Mouse (Mus musculus): Measurements from ENCODE around the gene Tradd.
"Not testable (repeated sequence)": the region's sequence is repeated elsewhere in the genome, so short reads cannot be mapped to it uniquely, and the experiment has no call there.

Gene Tradd

DNA sequence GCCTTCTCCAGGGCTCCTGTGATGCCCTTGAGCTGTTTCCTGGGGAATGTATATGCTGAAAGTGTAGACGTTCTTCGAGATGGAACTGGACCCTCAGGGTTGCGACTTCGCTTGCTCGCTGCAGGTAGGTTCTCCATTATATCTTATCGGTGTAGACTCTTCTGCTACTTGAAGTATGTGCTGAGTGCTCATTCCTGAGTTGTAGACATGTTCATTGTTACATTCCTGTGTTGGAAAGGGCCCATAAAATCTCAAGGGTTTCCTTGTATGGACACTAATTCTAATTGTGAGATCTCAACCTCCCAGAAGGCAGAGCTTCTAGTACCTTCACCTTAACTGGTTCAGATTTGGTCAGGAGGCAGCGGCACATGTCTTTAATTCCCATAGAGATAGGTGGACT is 23.4 kb downstream of the Tradd start:
- DNase-seq (ENCODE audit: low read depth), result no peak

- no peak for DNase-seq (ENCODE audit: low read depth)
Measured at GRCm38 (mm10) chr8:105237442-105238142, 26.8 kb downstream of the Tradd start.

DNA sequence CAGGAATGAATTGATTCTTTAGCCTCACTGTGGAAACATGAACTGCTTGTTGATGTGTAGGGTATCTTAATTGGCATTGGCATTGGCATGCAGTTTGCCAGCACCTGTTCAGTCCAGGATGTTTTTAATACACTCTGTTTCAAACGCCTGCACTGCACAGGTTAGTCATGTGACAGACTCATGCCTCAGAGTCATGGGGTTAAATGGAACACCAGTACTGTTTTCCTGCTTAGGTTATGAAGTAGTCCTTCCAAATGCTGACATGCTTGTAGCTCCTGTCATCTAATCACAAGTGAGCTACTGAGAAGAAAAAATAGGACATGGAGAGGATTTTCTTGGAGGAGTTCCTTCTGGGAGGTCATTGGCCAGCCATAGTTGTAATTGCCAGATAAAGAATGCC is 29.2 kb downstream of the Tradd start:
- no peak for DNase-seq (ENCODE audit: low read depth)

- no peak for DNase-seq (ENCODE audit: low read depth)
Measured at GRCm38 (mm10) chr8:105233126-105233935, 31.1 kb downstream of the Tradd start.

DNA sequence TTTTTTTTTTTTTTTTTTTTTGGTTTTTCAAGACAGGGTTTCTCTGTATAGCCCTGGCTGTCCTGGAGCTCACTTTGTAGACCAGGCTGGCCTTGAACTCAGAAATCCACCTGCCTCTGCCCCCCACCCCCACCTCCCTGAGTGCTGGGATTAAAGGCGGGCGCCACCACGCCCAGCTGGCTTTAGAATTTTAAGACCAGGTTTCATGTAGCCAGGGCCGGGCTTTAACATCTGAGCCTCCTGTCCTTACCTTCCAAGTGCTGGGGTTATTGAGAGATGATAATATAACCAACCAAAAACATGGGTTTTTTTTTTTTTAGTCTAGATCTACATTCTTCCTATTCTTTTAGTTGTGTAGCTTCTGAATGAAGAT is 32.1 kb downstream of the Tradd start:
- not testable (repeated sequence) for DNase-seq (ENCODE audit: low read depth)

DNA sequence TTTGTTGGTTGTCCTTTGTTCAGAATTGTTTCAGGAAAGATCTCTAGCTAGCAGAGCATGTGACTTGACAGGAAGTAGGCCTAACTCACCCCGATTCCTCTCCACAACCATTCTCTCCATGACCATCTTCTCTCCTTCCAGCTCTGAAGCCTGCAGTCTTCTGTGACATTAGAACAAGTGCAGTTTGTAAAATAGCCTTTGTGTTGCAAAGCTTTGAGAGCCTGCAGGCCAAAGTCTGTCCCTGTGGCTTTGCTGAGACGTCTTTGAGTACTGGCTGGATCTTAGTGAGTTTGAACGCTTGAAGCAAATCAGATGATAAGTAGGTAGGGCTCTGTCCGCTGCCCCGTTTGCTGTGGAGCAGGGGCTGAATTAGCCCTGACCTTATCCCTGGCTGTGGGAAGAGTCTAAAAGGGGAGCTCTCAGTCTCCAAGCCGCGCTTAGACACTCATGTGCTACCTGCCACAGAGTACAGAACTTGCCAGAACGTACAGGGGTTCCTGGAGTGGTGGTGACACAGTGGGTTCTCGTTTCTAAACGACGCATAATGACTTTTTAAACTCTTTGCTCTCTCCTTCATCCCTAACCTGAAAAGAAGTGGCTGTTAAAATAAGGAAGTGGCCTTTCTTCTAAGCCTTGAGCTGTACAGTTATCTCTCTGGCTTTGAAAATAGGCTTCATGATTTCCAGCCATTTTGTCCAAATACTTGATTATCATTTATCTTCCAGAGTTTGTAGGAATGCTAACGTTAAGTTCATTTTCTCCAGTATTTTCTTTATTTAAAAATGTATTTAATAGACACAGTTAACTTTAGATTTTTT is 32.7 kb downstream of the Tradd start:
- DNase-seq (ENCODE audit: low read depth), result no peak

DNA sequence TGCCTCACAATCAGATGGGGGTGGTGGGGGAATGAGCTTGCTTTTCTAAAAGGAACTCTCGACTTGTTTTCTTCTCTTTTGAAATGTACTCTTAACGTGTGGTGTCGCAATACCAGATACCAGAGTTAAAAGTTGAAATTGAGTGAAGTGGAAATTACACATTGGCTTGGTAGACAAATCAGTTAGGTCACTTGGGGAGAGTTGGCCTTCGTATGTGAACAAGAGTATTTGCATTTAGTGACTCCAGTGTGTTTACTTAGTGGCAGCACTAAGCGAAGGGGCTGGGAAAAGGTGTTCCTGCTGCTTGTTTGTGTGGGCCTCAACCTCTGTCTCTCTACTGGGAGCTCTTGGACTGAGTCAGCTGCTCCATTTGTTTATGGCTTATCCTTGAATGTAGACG is 38.5 kb downstream of the Tradd start:
- no peak for DNase-seq (ENCODE audit: low read depth)

GRCm38 (mm10) chr8:105225272-105225593 is 39.2 kb downstream of the Tradd start:
- DNase-seq (ENCODE audit: low read depth), result no peak

DNA sequence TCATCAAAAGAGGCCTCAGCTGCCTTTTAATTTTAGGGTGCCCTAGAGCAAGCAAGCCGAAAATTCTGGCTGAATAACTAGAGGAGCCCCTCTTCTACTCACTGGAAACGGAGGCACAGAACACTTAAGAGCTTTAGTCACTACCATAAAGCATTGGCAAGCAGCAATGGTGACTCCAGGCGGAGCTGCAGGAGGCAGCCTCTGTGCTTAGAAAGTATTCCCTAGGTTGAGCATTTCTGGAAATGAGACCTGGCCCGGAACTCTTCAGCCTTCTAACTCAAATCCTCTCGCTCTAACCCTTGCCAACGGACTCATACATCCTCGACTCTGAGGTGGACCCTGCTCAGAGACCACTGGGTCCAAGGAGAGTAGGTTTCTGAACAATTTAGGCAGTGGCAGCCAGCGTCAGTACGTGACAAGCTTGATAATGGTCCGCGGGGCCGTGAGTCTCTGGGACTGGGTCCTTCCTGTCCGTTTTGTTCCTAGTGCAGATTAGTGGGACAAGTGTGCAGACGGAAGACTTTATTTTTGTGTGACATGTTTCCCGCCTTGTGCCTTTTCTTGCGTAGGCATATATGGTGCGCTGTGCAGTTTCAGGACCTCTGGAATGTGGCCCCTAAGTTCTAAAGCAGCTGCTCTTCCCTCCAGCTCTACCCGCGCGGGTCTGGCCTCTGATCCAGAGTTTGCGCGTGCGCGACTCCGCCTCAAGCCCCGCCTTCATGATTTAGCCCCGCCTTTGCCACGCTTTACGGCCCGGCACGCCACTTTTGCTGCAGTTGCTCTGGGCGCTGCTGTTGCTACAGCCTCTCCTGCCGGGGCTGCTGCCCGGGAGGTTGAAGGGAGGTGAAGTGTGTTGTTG is 39.8 kb downstream of the Tradd start, which contains the start of gene D230025D16Rik:
Gene D230025D16Rik (plus strand): TSS at position 733 of the 859 bp plus-strand sequence.
- DNase-seq (ENCODE audit: low read depth), result peak; percentile 92

- no peak for DNase-seq (ENCODE audit: low read depth)
Measured at GRCm38 (mm10) chr8:105223850-105224249, 40.6 kb downstream of the Tradd start.

GRCm38 (mm10) chr8:105217926-105218522 is 46.4 kb downstream of the Tradd start:
- peak; percentile 48 for DNase-seq (ENCODE audit: low read depth)

- DNase-seq (ENCODE audit: low read depth), result no peak
Measured at GRCm38 (mm10) chr8:105214104-105214503, 50.3 kb downstream of the Tradd start.

- no peak for DNase-seq (ENCODE audit: low read depth)
Measured at GRCm38 (mm10) chr8:105209153-105210110, 55.0 kb downstream of the Tradd start.
